Mouse (Mus musculus): ENCODE data around the gene Snx32.

DNA sequence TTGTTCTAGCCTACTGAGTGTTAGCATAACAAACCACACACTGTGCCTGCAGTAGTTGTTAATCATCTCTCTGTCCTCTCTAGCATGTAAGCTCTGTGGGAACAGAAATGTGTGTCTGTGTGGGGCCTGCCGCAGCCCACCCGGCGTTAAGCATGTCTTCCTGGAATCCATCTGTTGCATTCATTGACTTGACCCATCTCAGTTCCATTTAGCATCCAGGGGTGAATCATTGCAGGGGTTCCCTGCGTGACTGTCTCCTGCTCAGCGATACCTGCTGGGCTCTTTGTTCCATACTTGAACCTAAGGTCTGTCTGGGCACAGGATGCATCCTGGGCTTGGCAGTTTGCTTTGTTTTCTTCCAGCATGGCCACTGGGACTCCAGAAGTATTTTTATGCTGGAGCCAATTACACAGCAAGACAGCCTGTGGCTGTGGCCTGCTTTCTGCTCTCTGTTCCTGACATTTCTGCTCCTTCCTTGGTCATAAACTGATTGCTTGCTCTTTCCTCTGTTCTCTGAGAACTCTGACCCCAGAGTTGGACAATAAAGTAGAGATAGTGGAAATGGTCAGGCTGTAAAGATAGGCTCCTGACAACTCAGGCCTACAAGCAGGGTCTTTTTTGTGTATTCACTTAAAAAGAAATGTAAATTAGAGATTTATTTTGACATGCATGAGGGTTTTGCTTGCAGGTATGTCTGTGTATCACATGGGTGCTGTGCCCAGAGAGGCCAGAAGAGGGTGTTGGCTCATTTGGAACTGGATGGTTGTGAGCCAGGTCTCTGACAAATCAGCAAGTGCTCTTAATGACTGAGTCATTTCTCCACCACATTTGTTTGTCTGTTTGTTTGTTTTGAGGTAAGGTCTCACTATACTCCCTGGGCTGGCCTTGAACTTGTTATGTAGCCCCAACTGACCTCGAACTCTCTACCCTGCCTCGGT, 5.8 kb upstream of the Snx32 start:
- no peak for TF ChIP-seq POLR2A (IDR thresholded peaks at IDR 0.05; ENCODE audit: extremely low read depth, insufficient read depth, low read length)
- no peak for TF ChIP-seq CTCF (IDR thresholded peaks at IDR 0.05; ENCODE audit: extremely low read depth, insufficient read depth, low read length)

All from cortical plate, adult 2 months (tissue).